Mouse (Mus musculus) adrenal gland, adult 2 months (tissue): ENCODE data around the gene Foxo3. TPM values are rescaled to one million over a fixed set of nuclear protein-coding genes. Genes with fewer than 3 reads are reported as not detected.

ENCODE experiments used
- polyA plus RNA-seq: library from polyadenylated mRNA; depleted of rRNA; stranded (reverse); fragments of >200 nt; gene quantifications from 2 replicates; pipeline ENCODE4 v1.2.3, GENCODE M21; 2012; rRNA removed
- total RNA-seq, 2 experiments: library from RNA; stranded (reverse); gene quantifications; 2 replicates each; pipeline ENCODE4 v1.2.3; 2021

The Foxo3 gene
- total and polyA plus RNA-seq, 3 experiments = 39.7 to 76.1 (median 55.6) TPM

Other genes with a start within 250 kb of the Foxo3 start
- 10 to 100 TPM; 20.8 to 23.6 TPM for gene Afg1l, start 201.8 kb upstream of the Foxo3 start, total RNA-seq
- gene Afg1l, start 201.8 kb upstream of the Foxo3 start, polyA plus RNA-seq = 9.3 and 9.5 TPM in 2 replicates
- 100 to 1,000 TPM; 243 to 299 TPM for gene Snx3, start 225.3 kb upstream of the Foxo3 start, total RNA-seq
- gene Snx3, start 225.3 kb upstream of the Foxo3 start, polyA plus RNA-seq = 138 and 180 TPM in 2 replicates